Mouse (Mus musculus) thymus, adult 18-20 months (tissue): Measurements from ENCODE around the gene Oas2.
"Not testable (repeated sequence)": the region's sequence is repeated elsewhere in the genome, so short reads cannot be mapped to it uniquely, and the experiment has no call there.

ENCODE experiments used
- DNase-seq, 2 experiments: peaks; one replicate each; pipeline ENCODE4 v3.0.0; 2022; ENCODE audit warnings: mixed read lengths in 2 of 2

The Oas2 gene

DNA sequence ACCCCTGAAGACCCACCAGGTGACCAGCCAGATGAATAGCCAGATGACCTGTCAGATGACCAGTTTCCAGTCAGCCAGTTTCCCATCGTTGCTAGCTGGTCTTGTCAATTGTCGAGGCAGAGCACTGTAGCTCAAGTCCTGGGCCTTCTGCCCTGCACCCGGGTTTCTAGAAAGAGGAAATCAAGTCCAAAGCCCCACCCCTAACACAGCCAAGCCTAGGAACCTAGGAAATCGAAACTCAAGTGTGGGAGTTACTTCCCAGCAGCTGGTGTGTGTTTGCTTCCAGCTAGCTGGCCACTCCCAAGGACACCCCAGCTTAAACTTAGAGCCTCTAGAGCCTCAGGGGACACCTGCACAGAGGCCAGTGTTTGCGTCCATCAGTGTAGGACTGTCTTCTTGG lies at the start of gene Oas2:
Gene Oas2 (minus strand): TSS at position 166 of the 400 bp plus-strand sequence.
- DNase-seq: no peak

DNA sequence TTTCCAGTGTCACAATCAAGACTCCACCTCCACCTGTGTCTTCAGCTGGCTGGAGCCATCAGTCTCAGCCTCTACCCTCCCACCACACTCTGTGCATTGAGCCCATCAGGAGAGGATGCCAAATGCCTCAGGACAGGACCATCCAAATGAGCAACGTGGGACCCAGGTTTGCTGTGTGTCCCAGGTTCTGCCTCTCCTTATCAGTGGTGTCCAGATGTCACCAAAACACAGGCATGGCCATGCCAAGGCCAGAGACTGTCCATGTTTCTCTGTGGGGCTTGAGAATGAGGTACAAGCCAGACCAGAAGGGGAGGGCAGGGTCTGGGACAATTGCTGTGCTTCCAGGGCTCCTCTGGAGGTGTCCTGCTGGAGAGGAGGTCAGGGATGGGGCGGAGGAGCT lies 49.3 kb upstream of the Oas2 start:
- DNase-seq: not testable (repeated sequence)

DNA sequence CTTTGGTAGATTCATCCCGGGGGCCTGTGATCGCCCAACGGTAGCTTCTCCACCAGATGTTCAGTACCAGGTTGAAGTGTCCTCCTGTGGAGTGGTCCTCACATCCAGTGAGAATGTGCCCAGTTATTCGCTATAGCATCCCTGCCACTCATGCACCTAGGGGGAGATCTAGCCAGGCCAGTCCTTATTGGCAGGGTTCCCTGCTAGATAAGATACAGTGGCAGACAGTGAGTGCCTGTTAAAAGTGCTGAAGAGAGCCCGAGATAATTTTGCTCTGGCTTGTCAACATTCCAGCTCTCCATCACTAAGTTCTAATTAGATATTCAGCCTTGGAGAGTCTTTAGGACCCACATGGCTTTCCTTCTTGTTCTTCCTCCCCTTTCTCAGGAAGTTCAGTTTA lies 48.5 kb upstream of the Oas2 start:
- not testable (repeated sequence) for DNase-seq

DNA sequence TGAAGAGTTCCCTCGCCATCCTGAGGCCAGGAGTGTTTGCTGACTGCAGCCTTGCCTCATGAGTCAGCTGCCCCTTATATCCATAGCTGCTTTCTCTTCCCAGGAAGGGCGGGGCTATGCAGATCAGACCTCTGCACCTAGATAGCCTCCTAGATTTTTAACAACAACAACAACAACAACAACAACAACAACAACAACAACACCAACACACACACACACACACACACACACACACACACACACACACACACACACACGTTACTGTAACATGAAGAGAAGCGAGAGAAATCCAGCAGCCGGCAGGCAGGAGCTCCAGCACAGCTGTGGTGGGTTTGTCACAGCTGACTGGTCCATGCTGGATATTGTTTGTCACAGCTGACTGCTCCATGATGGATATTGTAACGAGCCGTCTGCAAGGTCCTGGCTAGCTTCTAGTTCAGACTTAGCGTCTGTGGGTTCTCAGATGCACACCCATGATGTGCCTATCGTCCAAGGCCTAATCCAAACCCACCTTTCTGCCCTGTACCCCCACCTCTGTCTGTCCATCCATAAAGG lies 45.9 kb upstream of the Oas2 start, which contains the start of gene Oas1e:
Gene Oas1e (minus strand): TSS at position 51 of the 555 bp plus-strand sequence.
- not testable (repeated sequence) for DNase-seq

DNA sequence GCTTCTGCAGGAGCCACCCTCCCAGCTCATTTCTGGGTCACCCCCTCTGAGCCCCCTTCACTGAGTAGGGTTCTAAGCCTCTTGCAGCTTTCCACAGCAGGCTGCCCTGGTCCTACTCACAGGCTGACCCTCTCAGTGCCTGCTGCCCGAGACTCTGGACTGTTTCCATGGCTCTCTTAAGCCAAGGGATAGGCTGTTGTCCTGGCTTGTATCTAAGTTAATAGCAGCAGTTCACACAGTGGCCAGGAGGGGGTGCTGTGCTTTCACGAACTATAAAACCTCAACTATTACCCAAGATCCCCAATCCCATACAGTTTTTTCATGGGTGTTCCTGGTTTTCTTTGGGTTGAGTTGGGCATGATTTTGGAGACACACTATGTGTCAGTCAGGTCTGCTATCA lies 43.4 kb upstream of the Oas2 start:
- DNase-seq: no peak

DNA sequence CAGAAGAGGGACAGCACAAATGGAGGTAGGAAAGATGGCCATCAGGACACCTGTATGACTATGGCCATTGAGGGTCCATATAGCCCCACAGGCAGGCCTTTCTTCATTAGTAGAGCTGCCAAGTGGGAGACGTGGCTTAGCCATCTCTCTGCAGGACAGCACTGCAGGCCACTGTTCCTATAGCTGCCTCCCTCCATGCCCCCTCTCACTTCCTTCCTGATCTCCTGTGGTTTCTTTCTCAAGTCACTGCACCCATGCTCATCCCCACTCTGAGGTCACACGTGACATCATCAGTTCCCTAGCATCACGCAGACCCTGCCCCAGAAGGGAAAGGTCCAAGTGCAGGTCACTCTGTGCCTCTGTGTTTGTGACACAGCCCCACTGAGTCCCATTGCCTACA lies 37.4 kb upstream of the Oas2 start:
- DNase-seq: no peak

DNA sequence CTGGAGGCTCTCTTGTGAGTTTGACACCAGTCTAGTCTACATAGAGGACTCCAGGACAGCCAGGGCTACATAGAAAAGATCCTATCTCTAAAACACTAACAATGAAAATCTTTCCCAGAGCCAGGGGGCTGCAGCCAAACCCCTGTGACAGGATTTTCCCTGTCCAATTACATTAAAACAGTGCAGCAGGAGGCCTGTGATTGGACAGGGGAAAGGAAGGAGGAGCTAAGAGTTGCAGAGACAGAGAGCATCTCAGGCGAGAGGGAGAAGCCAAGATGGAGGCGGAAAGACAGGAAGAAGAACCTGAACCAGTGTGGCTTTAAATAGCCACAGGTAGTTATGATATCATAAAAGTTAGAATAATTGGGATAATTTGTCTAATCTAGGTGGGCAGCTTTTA lies 32.8 kb upstream of the Oas2 start:
- no peak for DNase-seq

DNA sequence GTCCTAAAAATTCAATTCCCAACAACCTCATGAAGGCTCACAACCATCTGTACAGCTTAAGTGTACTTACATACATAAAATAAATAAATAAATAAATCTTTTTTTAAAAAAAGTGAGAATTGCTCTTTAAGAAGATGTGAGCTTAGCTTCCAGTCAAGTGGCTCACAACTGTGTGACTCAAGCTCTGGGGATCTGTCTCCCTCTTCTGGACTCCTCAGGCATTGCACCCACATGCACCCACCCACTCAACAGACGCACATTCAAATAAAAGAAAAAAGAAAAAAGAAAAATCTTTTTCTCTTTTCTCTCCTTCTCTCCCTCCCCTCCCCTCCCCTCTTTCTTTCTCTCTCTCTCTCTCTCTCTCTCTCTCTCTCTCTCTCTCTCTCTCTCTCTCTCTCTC lies 32.0 kb upstream of the Oas2 start:
- DNase-seq: no peak

DNA sequence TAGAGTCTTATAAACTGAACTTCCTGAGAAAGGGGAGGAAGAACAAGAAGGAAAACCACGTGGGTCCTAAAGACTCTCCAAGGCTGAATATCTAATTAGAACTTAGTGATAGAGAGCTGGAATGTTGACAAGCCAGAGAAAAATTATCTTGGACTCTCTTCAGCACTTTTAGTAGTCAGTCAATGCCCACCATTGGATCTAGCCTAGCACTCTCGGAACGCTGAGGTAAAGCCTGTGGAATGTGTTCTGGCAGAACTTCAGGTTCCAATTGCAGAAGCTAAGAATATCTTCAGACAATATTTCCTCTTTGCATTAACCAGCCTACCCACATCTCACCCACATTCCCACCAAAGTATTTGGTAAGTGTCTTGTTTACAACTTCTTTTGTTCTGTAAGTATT lies 30.3 kb upstream of the Oas2 start:
- no peak for DNase-seq

DNA sequence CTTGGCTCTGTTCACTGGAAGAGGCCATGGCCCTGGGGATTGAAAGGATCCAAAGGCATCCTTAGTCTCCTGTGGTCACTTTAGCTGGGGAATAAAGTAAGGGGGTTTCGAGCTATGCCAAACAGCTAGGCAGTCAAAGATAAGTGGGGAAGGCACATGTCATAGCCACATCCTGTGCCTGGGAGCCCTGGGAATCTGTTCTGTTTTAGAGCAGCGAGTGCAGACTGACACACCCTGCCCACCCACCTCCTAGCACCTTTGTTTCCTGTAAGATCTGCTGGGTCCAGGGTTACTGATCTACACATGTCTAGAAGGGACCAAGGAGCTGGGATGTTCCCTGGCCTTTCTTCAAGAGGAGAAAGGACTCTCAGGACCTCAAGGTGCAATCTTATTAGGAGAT lies 29.3 kb upstream of the Oas2 start:
- DNase-seq: no peak

DNA sequence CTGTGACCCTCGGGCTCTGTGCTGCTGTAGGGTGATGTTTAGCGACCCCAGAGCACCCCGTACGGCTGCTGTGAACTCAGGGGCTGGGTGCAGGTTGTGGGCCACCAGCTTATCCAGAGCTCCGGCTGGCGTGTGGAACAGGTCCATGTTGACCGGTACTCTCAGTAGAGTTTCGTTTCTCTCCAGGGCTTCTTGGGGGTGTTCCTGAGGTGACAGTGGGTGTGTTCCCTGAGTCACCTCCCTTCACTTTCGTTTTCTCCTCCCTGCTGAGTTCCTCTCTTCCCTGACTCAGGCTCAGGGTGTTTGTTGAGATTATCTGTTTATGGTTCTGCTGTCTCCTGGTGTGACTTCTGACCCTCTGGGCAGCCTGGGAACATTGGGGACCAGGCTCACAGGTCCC lies 27.8 kb upstream of the Oas2 start, which contains the start of gene Oas3:
Gene Oas3 (minus strand): TSS at position 184 of the 400 bp plus-strand sequence.
- no peak for DNase-seq

DNA sequence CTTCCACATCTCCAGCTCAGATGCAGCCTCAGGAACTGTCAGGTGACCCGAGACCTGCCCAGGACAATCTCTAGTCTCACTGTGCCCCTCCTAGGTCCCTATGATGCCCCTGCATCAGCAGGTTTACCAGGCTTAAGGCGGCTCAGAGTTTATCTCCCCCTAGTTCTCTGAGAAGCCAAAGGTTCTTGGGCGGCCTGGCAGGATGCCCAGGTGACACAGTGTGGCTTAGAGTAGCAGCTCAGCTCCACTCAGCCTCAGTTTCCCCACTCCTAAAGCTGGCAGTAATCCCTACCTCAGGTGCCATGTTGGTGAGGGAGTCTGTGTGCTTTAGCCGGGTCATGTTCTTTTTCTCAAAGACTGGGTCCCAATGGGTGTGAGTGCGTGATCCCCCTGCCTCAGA lies 27.1 kb upstream of the Oas2 start:
- DNase-seq: no peak

DNA sequence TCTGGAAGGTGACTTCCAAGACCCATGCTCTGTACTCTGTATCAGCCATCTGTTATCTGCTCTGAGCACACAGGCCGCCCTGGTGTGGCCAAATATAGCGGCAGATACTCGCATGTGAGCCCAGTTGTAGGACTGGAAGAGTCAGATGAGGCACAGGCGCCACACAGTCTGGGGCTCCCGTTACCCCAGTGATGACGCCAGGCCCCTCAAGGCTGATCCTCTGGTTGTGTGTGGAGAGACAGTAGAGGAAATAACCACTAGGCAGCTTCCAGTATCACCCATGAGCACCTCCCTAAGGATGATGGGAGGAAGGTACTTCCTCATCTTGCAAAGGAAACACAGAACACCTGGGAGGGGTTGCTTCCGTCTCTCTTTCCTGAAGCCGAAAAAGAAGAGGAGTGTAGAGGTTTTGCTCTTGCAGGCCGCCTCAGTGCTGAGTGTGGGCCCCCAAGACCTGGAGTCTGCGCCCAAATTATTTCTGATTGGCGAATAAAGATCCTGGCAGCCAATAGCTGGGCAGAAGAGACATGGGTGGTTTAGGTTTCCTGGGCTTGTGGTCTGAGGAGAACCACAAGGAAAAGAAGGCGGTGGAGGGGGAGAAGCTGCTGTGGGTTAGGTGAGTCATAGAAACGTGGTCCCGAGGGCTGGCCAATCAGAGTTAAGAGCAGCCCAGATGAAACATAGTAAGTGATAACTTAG lies 25.8 kb upstream of the Oas2 start:
- peak; percentile 50 to 77 for DNase-seq

DNA sequence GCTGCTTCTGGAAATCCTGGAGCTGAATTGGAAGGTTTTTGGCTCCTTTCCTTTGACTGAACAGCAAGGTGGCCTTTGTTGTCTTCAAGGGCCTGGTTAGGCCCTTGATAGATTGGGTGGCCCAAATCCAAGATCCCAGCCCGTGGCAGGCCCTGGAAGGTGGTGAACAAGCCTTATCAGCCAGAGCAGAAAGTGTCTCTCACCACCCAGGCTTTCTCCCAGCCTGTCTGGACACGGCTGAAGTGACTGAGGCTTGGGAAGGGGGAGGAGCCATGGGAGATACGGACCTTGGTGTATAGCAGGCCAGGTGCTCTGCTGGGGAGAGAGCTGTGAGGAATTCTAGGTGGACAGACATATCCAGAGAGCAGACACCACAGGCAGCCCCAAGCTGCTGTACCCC lies 19.7 kb upstream of the Oas2 start:
- DNase-seq: no peak

DNA sequence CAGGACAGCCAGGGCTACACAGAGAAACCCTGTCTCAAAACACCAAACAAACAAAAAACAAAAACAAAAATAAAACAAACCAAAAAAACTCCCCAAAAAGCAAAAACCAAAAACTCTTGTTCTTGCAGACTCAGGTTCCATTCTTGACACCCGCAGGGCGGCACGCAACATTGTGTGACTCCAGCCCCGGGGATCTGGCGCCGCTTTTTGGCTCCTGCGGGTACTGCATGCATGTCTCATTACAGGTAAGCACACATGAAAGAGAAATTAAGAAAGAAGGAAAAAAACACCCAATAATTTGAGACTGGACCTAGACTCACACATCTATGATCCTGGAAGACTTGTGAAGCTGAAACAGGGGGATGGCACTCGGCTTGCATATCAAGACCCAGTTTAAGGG lies 15.4 kb upstream of the Oas2 start:
- no peak for DNase-seq

DNA sequence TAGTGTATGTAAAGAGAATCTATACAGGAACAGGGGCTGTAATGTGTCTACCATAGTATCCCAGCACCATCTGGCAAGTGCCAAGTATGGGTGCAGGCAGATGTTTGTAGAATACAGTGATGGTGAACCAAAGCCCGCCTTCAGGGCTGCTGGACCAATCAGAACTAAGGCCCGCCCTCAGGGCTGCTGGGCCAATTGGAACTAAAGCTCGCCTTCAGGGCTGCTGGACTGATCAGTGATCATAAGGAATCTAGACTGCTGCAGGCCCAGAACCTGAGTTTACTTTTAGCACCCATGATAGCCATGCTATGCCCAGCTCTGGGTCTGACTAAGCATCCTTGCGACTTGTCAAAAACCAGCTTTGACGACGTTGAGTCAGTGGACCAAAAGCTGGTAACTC lies 12.2 kb upstream of the Oas2 start:
- DNase-seq: no peak

DNA sequence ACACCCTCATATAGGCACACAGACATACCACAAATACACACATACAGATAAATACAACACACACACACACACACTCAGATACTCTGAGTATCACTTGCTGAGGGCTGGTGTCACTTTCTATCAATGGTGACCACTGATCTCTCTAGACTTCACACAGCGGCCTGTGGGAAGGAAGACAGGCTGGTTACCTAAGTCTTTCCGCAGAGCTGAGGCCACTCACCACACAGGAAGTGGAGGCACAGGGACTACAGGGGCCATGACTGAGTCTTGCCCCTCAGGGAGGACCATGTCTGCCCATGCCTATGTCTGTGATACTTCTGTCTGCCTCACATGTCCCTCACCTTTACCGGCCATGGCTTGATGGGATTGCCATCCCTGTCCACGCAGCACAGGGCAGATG lies 4.6 kb upstream of the Oas2 start:
- DNase-seq: no peak

DNA sequence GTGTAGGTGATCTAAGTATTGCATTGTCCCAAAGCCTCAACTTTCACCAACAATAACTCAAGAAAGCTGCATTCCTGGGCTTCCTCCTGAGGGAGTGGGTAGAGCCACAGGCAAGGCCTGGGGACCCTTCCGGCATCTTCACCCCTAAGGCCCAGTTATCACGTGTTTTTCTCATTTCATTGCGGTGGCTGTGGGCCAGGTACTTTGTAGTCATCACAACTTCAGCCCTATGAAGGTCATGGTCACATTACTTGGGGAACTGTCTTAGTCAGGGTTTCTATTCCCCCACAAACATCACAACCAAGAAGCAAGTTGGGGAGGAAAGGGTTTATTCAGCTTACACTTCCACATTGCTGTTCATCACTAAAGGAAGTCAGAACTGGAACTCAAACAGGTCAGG lies 3.1 kb upstream of the Oas2 start:
- no peak for DNase-seq

DNA sequence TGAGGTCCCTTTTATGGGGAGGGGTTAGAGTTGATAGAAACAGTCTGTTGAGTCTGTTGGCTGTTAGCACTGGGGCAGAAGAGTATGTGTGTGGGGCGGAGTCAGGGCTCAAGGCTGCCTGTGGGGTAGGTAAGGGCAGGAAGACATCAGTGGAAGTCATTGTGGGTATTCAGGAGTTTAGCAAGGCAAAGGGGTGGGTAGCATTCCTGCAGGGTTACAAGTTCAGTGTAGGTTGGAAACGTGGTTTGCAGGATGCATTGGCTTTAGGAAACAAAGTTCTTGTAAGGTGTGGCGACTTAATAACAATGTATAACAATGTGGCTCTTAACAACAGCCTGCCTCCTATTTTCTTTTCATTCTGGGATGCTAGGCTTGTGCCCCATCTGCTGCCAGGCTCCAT lies 1.6 kb upstream of the Oas2 start:
- DNase-seq: no peak

DNA sequence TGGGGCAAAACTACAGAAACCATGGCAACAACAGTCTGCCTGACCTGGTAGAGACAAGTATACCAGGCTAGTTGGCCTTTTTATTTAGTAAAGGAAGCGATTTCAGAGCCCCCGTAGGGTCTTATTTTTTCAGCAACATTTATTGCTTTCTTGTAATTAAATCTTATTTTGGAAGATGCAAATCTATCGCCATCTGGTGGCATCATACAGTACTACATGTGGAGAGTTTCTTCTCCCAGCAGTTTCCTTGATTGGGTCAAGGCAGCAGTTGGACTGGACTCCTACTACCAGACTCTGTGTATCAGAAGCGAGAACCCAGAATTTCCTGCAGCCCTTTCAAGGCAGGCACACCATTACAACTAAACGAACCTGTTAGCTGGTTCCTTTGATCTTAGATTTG lies 3.2 kb downstream of the Oas2 start:
- DNase-seq: peak in 1 of 2 experiments; percentile 8

DNA sequence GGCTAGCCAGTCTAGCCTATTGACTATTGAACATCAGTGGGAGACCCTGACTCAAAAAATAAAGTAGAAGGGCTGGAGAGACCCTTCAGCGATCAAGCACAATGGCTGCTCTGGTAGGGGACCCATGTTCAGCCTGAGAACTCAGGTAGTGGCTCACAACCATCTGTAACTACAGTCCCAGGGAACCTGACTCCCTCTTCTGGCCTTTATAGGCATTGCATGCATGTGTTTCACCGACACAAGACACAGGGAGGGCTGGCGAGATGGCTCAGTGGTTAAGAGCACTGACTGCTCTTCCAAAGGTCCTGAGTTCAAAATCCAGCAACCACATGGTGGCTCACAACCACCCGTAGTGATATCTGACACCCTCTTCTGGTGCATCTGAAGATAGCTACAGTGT lies 7.5 kb downstream of the Oas2 start:
- DNase-seq: peak; percentile 18 to 30

DNA sequence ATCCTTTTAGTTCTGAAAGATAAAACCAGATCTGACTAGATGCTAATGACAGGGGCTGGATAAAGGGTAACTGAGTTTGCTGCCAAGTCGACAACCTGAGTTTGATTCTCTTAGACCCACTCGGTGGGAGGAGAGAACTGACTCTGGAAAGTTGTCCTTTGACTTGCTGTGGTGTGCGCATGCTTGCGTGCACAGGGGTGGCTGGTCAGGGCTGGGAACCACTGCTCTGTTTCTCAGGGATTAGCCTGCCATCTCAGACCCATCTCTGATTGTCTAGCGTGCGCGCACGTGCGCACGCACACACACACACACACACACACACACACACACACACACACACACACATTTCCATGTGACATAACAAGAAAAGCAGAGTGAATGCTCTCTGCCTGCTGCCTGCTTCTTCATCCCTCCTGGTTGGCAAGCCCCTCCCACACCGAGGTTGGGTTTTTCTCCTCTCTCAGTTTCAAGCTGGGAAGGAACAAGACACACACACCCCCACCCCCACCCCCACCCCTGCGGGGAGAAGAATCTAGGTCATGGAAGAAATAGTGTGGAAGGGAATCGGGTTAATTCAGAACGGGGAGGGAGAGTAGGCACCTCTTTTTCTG lies 15.2 kb downstream of the Oas2 start:
- no peak for DNase-seq

DNA sequence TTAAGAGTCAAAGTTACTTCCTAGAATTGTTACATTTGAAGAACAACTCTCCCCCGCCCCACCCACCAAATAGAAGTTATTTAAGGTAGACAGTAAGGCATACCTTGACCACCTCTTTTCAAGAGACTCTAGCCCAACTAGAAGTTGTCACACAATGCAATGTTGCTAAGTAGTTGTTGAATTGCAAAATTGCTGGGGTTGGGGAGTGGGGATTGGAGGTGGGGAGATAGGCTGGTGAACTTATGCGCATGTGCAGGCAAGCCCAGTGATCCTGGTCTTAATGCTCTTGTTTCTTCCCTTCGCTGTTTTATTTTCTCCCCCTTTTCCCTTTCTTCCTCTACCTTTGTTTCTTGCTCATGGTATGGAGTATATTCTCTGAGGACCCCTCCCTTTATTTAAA lies 16.0 kb downstream of the Oas2 start:
- DNase-seq: no peak

DNA sequence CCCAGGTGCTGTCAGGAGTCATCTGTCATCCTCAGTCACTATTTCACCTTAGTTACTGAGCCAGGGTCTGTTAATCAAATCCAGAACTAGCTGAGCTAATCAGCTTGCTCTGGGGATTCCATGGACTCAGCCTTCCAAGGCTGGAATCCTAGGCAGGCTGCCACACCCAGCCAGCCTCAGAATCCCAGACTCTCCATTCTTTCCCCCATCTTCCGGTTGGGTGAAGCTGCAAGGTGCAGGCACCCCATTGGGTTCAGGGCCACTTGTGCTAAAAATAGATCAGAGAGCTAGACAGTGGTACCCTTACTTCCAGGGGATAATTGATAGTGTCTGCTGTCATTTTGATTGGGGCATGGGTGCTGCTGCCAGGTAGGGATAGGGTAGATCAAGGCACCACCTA lies 16.9 kb downstream of the Oas2 start:
- no peak for DNase-seq

DNA sequence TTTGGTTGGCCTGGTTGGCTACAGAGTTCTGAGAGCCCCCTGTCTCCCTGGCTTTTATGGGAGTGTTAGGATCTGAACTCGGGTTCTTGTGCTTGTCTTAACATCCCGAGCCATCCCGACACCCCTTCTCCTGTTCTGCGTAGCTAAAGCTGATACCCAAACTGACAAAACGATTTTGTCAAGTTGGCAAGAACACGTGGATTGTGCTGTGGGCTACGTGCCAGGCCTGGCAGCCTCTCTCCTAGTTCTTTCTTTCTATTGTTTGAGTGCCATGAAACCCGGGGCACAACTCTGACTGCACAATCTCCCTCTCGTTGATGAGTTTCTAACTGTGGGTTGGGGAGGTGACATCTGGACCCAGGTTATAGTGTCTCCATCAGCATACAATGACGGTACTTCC lies 20.3 kb downstream of the Oas2 start:
- DNase-seq: no peak
